Mouse (Mus musculus): ENCODE data around the gene Lmtk3. TPM values are rescaled to one million over a fixed set of nuclear protein-coding genes. Genes with fewer than 3 reads are reported as not detected.
A peak's percentile ranks its signal among the peaks of the same experiment; 100 is the strongest.

Lmtk3 gene
- polyA plus RNA-seq, 1 experiment from 2014 or later, result 0.08 TPM

GRCm38 (mm10) chr7:45771101-45771500, 12.4 kb upstream of the Lmtk3 start:
- H3K4me1 ChIP-seq (replicated peaks; ENCODE audit: control insufficient read depth, insufficient read depth, low read length), result no peaks in the 10 kb centered on the region
- H3K9ac ChIP-seq (ENCODE audit: low read depth, low read length), result no peak overlapping the region
- H3K27me3 ChIP-seq (replicated peaks; ENCODE audit: control insufficient read depth, insufficient read depth, low read length), result no peaks in the 10 kb centered on the region
- TF ChIP-seq CTCF (IDR thresholded peaks at IDR 0.05; ENCODE audit: low read depth), result no peak
- 63% methylated on average over 4 of the region's 4 CpGs for WGBS
- peak overlapping the region; percentile 68 for H3K27ac ChIP-seq (ENCODE audit: low read depth, low read length)
- no peaks in the 10 kb centered on the region for H3K9me3 ChIP-seq (ENCODE audit: control insufficient read depth)
- H3K4me3 ChIP-seq (ENCODE audit: low read depth, low read length), result no peak overlapping the region
- H3K36me3 ChIP-seq (ENCODE audit: control insufficient read depth, insufficient read depth), result no peaks in the 10 kb centered on the region
- H3K4me2 ChIP-seq (replicated peaks; ENCODE audit: low read depth), result no peak overlapping the region
- ATAC-seq, result peak; percentile 9; the same call in 1 of the 2 replicates

- H3K27me3 ChIP-seq (replicated peaks; ENCODE audit: control insufficient read depth, insufficient read depth, low read length), result no peaks in the 10 kb centered on the region
- no peak overlapping the region; the same call in 1 of the 2 replicates for H3K27ac ChIP-seq (ENCODE audit: low read depth, low read length)
- no peak for TF ChIP-seq CTCF (IDR thresholded peaks at IDR 0.05; ENCODE audit: low read depth)
- no peak overlapping the region for H3K4me2 ChIP-seq (replicated peaks; ENCODE audit: low read depth)
- no peaks in the 10 kb centered on the region for H3K36me3 ChIP-seq (ENCODE audit: control insufficient read depth, insufficient read depth)
- no peak for ATAC-seq
- WGBS, result 71% methylated on average over 7 of the region's 7 CpGs
- no peaks in the 10 kb centered on the region for H3K4me1 ChIP-seq (replicated peaks; ENCODE audit: control insufficient read depth, insufficient read depth, low read length)
- no peaks in the 10 kb centered on the region for H3K9me3 ChIP-seq (ENCODE audit: control insufficient read depth)
- no peak overlapping the region for H3K4me3 ChIP-seq (ENCODE audit: low read depth, low read length)
- H3K9ac ChIP-seq (ENCODE audit: low read depth, low read length), result no peak overlapping the region
Measured at GRCm38 (mm10) chr7:45775237-45775636, 8.3 kb upstream of the Lmtk3 start.

GRCm38 (mm10) chr7:45779081-45779641, 4.4 kb upstream of the Lmtk3 start:
- H3K27me3 ChIP-seq (replicated peaks; ENCODE audit: control insufficient read depth, insufficient read depth, low read length), result peaks cover 7% of the 10 kb centered on the region; the same call in 1 of the 2 replicates
- H3K4me1 ChIP-seq (replicated peaks; ENCODE audit: control insufficient read depth, insufficient read depth, low read length), result 0 out of 2 replicates have a peak, but pooled peaks cover 7% of the 10 kb centered on the region
- peak overlapping the region; percentile 53 for H3K4me2 ChIP-seq (replicated peaks; ENCODE audit: low read depth)
- no peak for TF ChIP-seq CTCF (IDR thresholded peaks at IDR 0.05; ENCODE audit: low read depth)
- no peaks in the 10 kb centered on the region for H3K36me3 ChIP-seq (ENCODE audit: control insufficient read depth, insufficient read depth)
- no peak overlapping the region for H3K4me3 ChIP-seq (ENCODE audit: low read depth, low read length)
- 18% methylated on average over 22 of the region's 22 CpGs for WGBS
- no peaks in the 10 kb centered on the region for H3K9me3 ChIP-seq (ENCODE audit: control insufficient read depth)
- H3K9ac ChIP-seq (ENCODE audit: low read depth, low read length), result no peak overlapping the region
- ATAC-seq, result no peak
- H3K27ac ChIP-seq (ENCODE audit: low read depth, low read length), result no peak overlapping the region

- no peak for TF ChIP-seq CTCF (IDR thresholded peaks at IDR 0.05; ENCODE audit: low read depth)
- no peaks in the 10 kb centered on the region for H3K9me3 ChIP-seq (ENCODE audit: control insufficient read depth)
- no peak overlapping the region for H3K9ac ChIP-seq (ENCODE audit: low read depth, low read length)
- H3K4me2 ChIP-seq (replicated peaks; ENCODE audit: low read depth), result no peak overlapping the region
- peaks cover 31% of the 10 kb centered on the region for H3K27me3 ChIP-seq (replicated peaks; ENCODE audit: control insufficient read depth, insufficient read depth, low read length)
- H3K4me3 ChIP-seq (ENCODE audit: low read depth, low read length), result no peak overlapping the region
- WGBS, result 75% methylated on average over 4 of the region's 4 CpGs
- peaks cover 12% of the 10 kb centered on the region; the same call in 1 of the 2 replicates for H3K4me1 ChIP-seq (replicated peaks; ENCODE audit: control insufficient read depth, insufficient read depth, low read length)
- no peak overlapping the region for H3K27ac ChIP-seq (ENCODE audit: low read depth, low read length)
- ATAC-seq, result no peak
- H3K36me3 ChIP-seq (ENCODE audit: control insufficient read depth, insufficient read depth), result no peaks in the 10 kb centered on the region; the same call in 1 of the 2 replicates
Measured at GRCm38 (mm10) chr7:45782271-45782670, 1.3 kb upstream of the Lmtk3 start.

- no peak within 1 kb of the TSS for H3K27ac ChIP-seq (ENCODE audit: low read depth, low read length)
- TF ChIP-seq CTCF (IDR thresholded peaks at IDR 0.05; ENCODE audit: low read depth), result no peak
- peaks cover 12% of the 10 kb centered on the region; the same call in 1 of the 2 replicates for H3K4me1 ChIP-seq (replicated peaks; ENCODE audit: control insufficient read depth, insufficient read depth, low read length)
- H3K4me2 ChIP-seq (replicated peaks; ENCODE audit: low read depth), result peak within 1 kb of the TSS; percentile 94
- peak within 1 kb of the TSS; percentile 51 for H3K9ac ChIP-seq (ENCODE audit: low read depth, low read length)
- H3K27me3 ChIP-seq (replicated peaks; ENCODE audit: control insufficient read depth, insufficient read depth, low read length), result peaks cover 32% of the 10 kb centered on the region
- no peaks in the 10 kb centered on the region; the same call in 1 of the 2 replicates for H3K36me3 ChIP-seq (ENCODE audit: control insufficient read depth, insufficient read depth)
- no peaks in the 10 kb centered on the region for H3K9me3 ChIP-seq (ENCODE audit: control insufficient read depth)
- no peak for ATAC-seq
- WGBS, result 26% methylated on average over 17 of the region's 20 CpGs
- peak within 1 kb of the TSS; percentile 52 for H3K4me3 ChIP-seq (ENCODE audit: low read depth, low read length)
Measured at GRCm38 (mm10) chr7:45784524-45785372, 1.2 kb downstream of the Lmtk3 start, which contains the start of gene Sult2b1. Sult2b1 (minus strand) TSS chr7:45784669.

All from intestine, postnatal 0 days (tissue).